Mouse (Mus musculus) midbrain, embryonic 14.5 days (tissue): ENCODE measurements around the gene Speer4f1. TPM values are rescaled to one million over a fixed set of nuclear protein-coding genes. Genes with fewer than 3 reads are reported as not detected.
"Not testable (repeated sequence)": the region's sequence is repeated elsewhere in the genome, so short reads cannot be mapped to it uniquely, and the experiment has no call there.

Experiments used
- ATAC-seq: fragments of 200-750 bp; cut with Nextera tagmentation; 2 replicates; pipeline ENCODE4 v1.8.0; 2017; ENCODE audit warnings: moderate number of reproducible peaks, moderate library complexity; ENCODE audit not compliant: low FRiP score, low TSS enrichment
- DNase-seq: peaks from one replicate; pipeline ENCODE4 v3.0.0-alpha.2; 2015
- H3K27ac ChIP-seq: fragments of 300-500 bp; sonication (generic); replicated peaks from 2 replicates; pipeline ENCODE4 v1.5.1; 2014; ENCODE audit warnings: mild to moderate bottlenecking, low read depth, low read length, moderate library complexity
- H3K27me3 ChIP-seq: fragments of 300-500 bp; sonication (generic); 2 replicates; pipeline ENCODE4 v1.6.1; 2014; ENCODE audit warnings: low read length, control low read depth, mixed read lengths; ENCODE audit not compliant: control insufficient read depth, insufficient read depth
- H3K36me3 ChIP-seq: fragments of 300-500 bp; sonication (generic); 2 replicates; pipeline ENCODE4 v1.6.1; 2014; ENCODE audit warnings: low read length, control low read depth; ENCODE audit not compliant: control insufficient read depth, insufficient read depth
- H3K4me1 ChIP-seq: fragments of 300-500 bp; sonication (generic); 2 replicates; pipeline ENCODE4 v1.6.1; 2014; ENCODE audit warnings: mild to moderate bottlenecking, antibody characterized with exemption, low read length, control low read depth; ENCODE audit not compliant: control insufficient read depth, insufficient read depth
- H3K4me2 ChIP-seq: fragments of 300-500 bp; sonication (generic); 2 replicates; pipeline ENCODE4 v1.6.1; 2014; ENCODE audit warnings: mild to moderate bottlenecking, low read length, moderate library complexity
- H3K4me3 ChIP-seq: fragments of 300-500 bp; sonication (generic); replicated peaks from 2 replicates; pipeline ENCODE4 v1.5.1; 2014; ENCODE audit warnings: low read depth, low read length
- H3K9ac ChIP-seq: fragments of 300-500 bp; sonication (generic); replicated peaks from 2 replicates; pipeline ENCODE4 v1.6.1; 2014; ENCODE audit warnings: mild to moderate bottlenecking, low read length, moderate library complexity
- H3K9me3 ChIP-seq: fragments of 300-500 bp; sonication (generic); 2 replicates; pipeline ENCODE4 v1.6.1; 2016; ENCODE audit warnings: low read length, control low read depth, mixed read lengths; ENCODE audit not compliant: control insufficient read depth
- WGBS: fragments of 180-500 bp; shearing (Covaris S2); extraction: QIAGEN DNeasy Blood & Tissue Kit; methylation state at CpG from one replicate; pipeline ENCODE4 v1.1.7; 2014; 5-methylcytosine and 5-hydroxymethylcytosine counted together
- polyA plus RNA-seq: library from polyadenylated mRNA; unstranded; fragments of >200 nt; fragmentation: Nextera tagmentation; extraction: Ambion mirVana; gene quantifications from 2 replicates; pipeline ENCODE4 v1.2.1, GENCODE M21; 2014

The Speer4f1 gene
- not detected in 2 replicates for polyA plus RNA-seq

DNA sequence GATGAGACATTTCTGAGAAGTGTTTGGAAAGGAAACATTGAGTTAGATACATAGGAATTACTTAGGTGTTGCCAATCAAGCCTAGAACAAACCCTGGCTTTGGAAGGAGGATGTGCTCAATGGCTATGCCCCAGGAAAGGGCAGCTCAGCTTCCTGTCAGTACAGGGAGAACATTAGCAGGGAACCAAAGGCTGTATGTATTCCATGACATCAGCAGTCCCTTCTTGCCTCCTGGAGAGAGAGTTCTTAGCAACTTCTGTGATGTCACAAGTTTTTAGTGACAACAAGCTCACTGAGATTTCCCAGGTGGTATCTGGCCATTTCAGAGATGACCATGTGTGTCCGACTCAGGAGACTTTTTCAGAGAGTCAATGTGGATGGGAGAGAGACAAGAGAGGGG is at the start of gene Speer4f1:
TSS of gene Speer4f1 (plus strand) at position 301 of the 400 bp plus-strand sequence.
- H3K27me3 ChIP-seq, H3K4me3 ChIP-seq, H3K9ac ChIP-seq, H3K36me3 ChIP-seq, H3K9me3 ChIP-seq, H3K4me2 ChIP-seq, ATAC-seq, DNase-seq, H3K4me1 ChIP-seq, H3K27ac ChIP-seq: not testable (repeated sequence)
- WGBS = 73% methylated on average over 1 of the region's 1 CpGs

GRCm38 (mm10) chr5:17426930-17427329 is 49.0 kb upstream of the Speer4f1 start:
- ATAC-seq (no peak), DNase-seq (no peak)
- Histone ChIP-seq H3K4me3 (no peak overlapping the region), H3K27ac (no peak overlapping the region), H3K9ac (no peak overlapping the region), H3K9me3 (no peaks in the 10 kb centered on the region), H3K27me3 (no peaks in the 10 kb centered on the region), H3K4me1 (no peaks in the 10 kb centered on the region), H3K36me3 (no peaks in the 10 kb centered on the region), H3K4me2 (no peak overlapping the region)
- 67% methylated on average over 1 of the region's 1 CpGs for WGBS

GRCm38 (mm10) chr5:17434721-17435120 is 41.2 kb upstream of the Speer4f1 start:
- Histone ChIP-seq H3K9me3 (no peaks in the 10 kb centered on the region), H3K9ac (no peak overlapping the region), H3K36me3 (no peaks in the 10 kb centered on the region), H3K27ac (no peak overlapping the region), H3K4me1 (no peaks in the 10 kb centered on the region), H3K4me2 (no peak overlapping the region), H3K27me3 (no peaks in the 10 kb centered on the region), H3K4me3 (no peak overlapping the region)
- no peak for DNase-seq
- no peak for ATAC-seq
- WGBS = 78% methylated on average over 3 of the region's 3 CpGs

GRCm38 (mm10) chr5:17436209-17436608 is 39.7 kb upstream of the Speer4f1 start:
- H3K36me3 ChIP-seq = no peaks in the 10 kb centered on the region
- no peak overlapping the region for H3K4me2 ChIP-seq
- H3K27me3 ChIP-seq = no peaks in the 10 kb centered on the region
- H3K9me3 ChIP-seq = no peaks in the 10 kb centered on the region
- no peak for ATAC-seq
- no peak overlapping the region for H3K27ac ChIP-seq
- 3% methylated on average over 2 of the region's 2 CpGs for WGBS
- H3K4me3 ChIP-seq = no peak overlapping the region
- no peak for DNase-seq
- no peaks in the 10 kb centered on the region for H3K4me1 ChIP-seq
- H3K9ac ChIP-seq = no peak overlapping the region

DNA sequence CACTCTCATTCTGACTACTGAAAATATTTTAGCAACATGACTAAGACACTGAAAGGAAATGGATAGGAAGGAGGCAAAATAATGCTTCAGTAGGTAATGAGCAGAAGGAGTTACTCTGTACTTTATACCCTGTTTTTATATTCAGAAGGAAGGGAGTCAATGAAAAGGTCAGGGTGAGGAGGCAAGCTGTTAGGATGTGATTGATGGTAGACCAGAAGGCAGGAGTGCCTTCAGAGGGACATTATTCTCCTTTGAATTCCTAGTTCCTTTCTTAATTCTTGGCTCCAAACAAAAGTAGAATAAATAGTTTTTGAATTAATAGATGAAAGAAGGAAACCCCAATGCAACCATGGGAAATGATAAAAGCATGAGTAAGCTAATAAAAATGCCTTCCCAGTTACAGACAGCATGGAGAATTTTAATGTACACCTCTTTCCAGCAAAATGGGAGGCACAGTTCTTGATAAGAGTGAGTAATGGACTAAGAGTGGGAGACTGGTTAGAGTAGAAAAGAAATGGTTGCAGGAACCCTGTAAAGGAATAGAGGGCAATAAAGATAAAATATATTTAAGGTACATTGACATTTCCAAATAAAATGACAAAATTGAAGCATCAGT is 36.3 kb upstream of the Speer4f1 start:
- Histone ChIP-seq H3K27me3 (no peaks in the 10 kb centered on the region), H3K27ac (no peak overlapping the region), H3K4me2 (no peak overlapping the region), H3K4me3 (no peak overlapping the region), H3K9me3 (no peaks in the 10 kb centered on the region), H3K4me1 (no peaks in the 10 kb centered on the region), H3K36me3 (no peaks in the 10 kb centered on the region), H3K9ac (no peak overlapping the region)
- DNase-seq = no peak
- no peak for ATAC-seq

DNA sequence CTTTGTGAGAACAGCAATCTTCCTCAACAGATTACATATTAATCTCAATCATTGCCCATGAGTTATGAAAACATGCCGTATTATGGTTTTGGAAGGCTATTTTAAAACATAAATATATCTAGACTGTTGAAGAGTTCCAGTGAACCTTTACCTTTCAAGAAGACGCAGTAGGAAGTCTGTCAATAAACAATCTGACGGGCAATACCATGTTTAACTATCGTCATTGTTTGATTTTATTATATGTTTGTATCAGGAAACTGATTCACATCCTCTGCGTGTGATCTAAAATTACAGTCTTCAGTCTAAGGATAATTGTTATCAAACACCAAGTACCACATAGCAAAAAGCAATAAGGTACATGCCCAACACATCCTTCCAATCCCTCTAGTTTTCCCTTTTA is 21.8 kb upstream of the Speer4f1 start:
- H3K4me2 ChIP-seq = no peak overlapping the region

GRCm38 (mm10) chr5:17454952-17455586 is 20.8 kb upstream of the Speer4f1 start:
- no peaks in the 10 kb centered on the region for H3K36me3 ChIP-seq
- no peaks in the 10 kb centered on the region for H3K4me1 ChIP-seq
- ATAC-seq (no peak), DNase-seq (no peak)
- H3K27ac ChIP-seq = no peak overlapping the region
- no peaks in the 10 kb centered on the region for H3K9me3 ChIP-seq
- 81% methylated on average over 6 of the region's 6 CpGs for WGBS
- no peak overlapping the region for H3K9ac ChIP-seq
- H3K27me3 ChIP-seq = no peaks in the 10 kb centered on the region
- H3K4me3 ChIP-seq = no peak overlapping the region
- H3K4me2 ChIP-seq = no peak overlapping the region

More for the DNA sequence above, 21.8 kb upstream of the Speer4f1 start:
- DNase-seq (no peak), ATAC-seq (no peak)
- Histone ChIP-seq H3K9me3 (no peaks in the 10 kb centered on the region), H3K27ac (no peak overlapping the region), H3K36me3 (no peaks in the 10 kb centered on the region), H3K4me3 (no peak overlapping the region), H3K27me3 (no peaks in the 10 kb centered on the region), H3K9ac (no peak overlapping the region), H3K4me1 (no peaks in the 10 kb centered on the region)
- 93% methylated on average over 5 of the region's 5 CpGs for WGBS

- no peaks in the 10 kb centered on the region for H3K9me3 ChIP-seq
- no peaks in the 10 kb centered on the region for H3K27me3 ChIP-seq
- DNase-seq (no peak), ATAC-seq (no peak)
- no peak overlapping the region for H3K4me3 ChIP-seq
- no peak overlapping the region for H3K27ac ChIP-seq
- no peaks in the 10 kb centered on the region for H3K36me3 ChIP-seq
- no peaks in the 10 kb centered on the region for H3K4me1 ChIP-seq
- H3K9ac ChIP-seq = no peak overlapping the region
- H3K4me2 ChIP-seq = no peak overlapping the region
- whole genome bisulfite sequencing = 86% methylated on average over 3 of the region's 3 CpGs
Observed at GRCm38 (mm10) chr5:17456671-17457070, 19.2 kb upstream of the Speer4f1 start.

GRCm38 (mm10) chr5:17468120-17468519 is 7.8 kb upstream of the Speer4f1 start:
- not testable (repeated sequence) for DNase-seq, H3K4me3 ChIP-seq, H3K27ac ChIP-seq, H3K9ac ChIP-seq, H3K27me3 ChIP-seq, H3K36me3 ChIP-seq, H3K4me2 ChIP-seq, H3K9me3 ChIP-seq, H3K4me1 ChIP-seq
- 0 out of 2 replicates have a peak, but pooled peaks have one; percentile 37 for ATAC-seq
- WGBS = 60% methylated on average over 4 of the region's 4 CpGs
